9 mouse cellular contexts compared by ENCODE assay signal in the genomic region with DNA sequence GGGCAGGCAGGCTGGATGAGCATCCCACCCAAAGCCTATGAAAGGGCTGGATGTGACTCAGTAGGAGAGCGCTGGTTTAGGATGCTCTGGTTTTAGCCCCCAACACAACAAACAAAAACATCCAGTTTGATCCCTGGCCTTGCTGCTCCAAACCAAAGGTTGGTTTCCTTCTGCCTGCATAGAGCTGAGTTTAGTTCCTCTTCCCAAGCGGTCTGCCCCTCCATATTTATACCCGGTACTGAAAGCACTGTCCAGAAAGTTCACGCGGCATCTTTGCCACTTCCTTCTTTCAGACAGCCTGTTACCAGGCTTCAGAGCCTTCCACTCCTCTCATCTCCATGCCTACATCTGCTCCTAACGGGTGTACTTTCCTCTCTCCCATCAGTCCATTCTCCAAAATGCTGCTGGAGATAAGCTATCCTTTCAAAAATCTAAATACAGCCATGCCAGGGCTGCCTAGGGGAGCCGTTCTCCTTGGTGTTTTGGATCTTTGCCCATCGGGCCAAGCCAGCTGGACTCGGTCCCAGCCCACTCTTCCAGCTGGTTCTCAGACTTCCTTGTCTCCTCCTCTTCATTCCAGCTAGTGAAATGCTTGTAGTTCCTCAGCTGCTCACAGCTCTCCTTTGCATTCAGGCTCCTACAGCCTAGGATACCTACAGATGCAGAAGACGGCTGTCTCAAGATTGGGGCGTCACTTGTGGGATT. TPM values are rescaled to one million over a fixed set of nuclear protein-coding genes. Genes with fewer than 3 reads are reported as not detected.
DNase-seq lines count a peak whose midpoint lies in the region; ATAC-seq lines count a peak whose summit lies in the region.
"Had no signal": no experiment of that assay in that cellular context is flagged by ENCODE, and none has a peak within 500 bp of the region (broad histone marks: within the 10 kb centered on the region; RNA-seq: fewer than 3 reads in every experiment).

No protein-coding gene starts in this region.

- intact Hi-C loops in heart, postnatal 14 days (cut with DNase I): loop anchor here (5.0 kb wide), 1 partner anchor 356 kb away; no protein-coding TSS in a partner anchor

- 0 out of 2 replicates have a peak, but pooled peaks cover 4% of the 10 kb centered on the region for H3K4me1 ChIP-seq in midbrain, embryonic 14.5 days (ENCODE audit: control insufficient read depth, insufficient read depth, low read length)

- no peaks in the 10 kb centered on the region for H3K9me3 ChIP-seq in midbrain, embryonic 14.5 days (ENCODE audit: control insufficient read depth, low read length)
- H3K9me3 ChIP-seq: embryonic facial prominence, embryonic 13.5 days; neural tube, embryonic 12.5 days had no signal

- H3K27ac ChIP-seq in midbrain, embryonic 14.5 days (replicated peaks; ENCODE audit: low read depth, low read length): no peak overlapping the region
- H3K27ac ChIP-seq: embryonic facial prominence, embryonic 13.5 days; neural tube, embryonic 12.5 days had no signal

- no peak overlapping the region for H3K4me3 ChIP-seq in midbrain, embryonic 14.5 days (replicated peaks; ENCODE audit: low read depth, low read length)
- H3K4me3 ChIP-seq: embryonic facial prominence, embryonic 13.5 days; neural tube, embryonic 12.5 days had no signal

- 79% methylated on average over 11 of the region's 11 CpGs for WGBS in midbrain, embryonic 14.5 days

- no peaks in the 10 kb centered on the region for H3K27me3 ChIP-seq in midbrain, embryonic 14.5 days (ENCODE audit: control insufficient read depth, insufficient read depth, low read length)
- H3K27me3 ChIP-seq: embryonic facial prominence, embryonic 13.5 days; neural tube, embryonic 12.5 days had no signal

- no peak overlapping the region for H3K9ac ChIP-seq in midbrain, embryonic 14.5 days (replicated peaks; ENCODE audit: low read length)
- H3K9ac ChIP-seq: embryonic facial prominence, embryonic 13.5 days; neural tube, embryonic 12.5 days had no signal

- H3K36me3 ChIP-seq in midbrain, embryonic 14.5 days (ENCODE audit: control insufficient read depth, insufficient read depth, low read length): no peaks in the 10 kb centered on the region
- H3K36me3 ChIP-seq: embryonic facial prominence, embryonic 13.5 days; neural tube, embryonic 12.5 days had no signal

- DNase-seq in A20 (ENCODE audit: low read depth, low spot score): peak; percentile 45
- peak; percentile 55 for DNase-seq in MEL-GATA-1-ER (ENCODE audit: extremely low read depth, low read depth)
- peak; percentile 48 to 78 for DNase-seq in cerebellum, postnatal 4 days (ENCODE audit: low spot score in 2 of 2)
- DNase-seq in heart, postnatal 14 days: peak; percentile 43 to 66
- DNase-seq in left cerebral cortex, adult 18-20 months (ENCODE audit: low spot score in 2 of 2): peak; percentile 60 to 73
- peak; percentile 60 for DNase-seq in midbrain, embryonic 14.5 days
- no peak for DNase-seq in retina, postnatal 1 day

- no peak for ATAC-seq in midbrain, embryonic 14.5 days (ENCODE audit: low FRiP score, low TSS enrichment)

- no peak overlapping the region for H3K4me2 ChIP-seq in midbrain, embryonic 14.5 days (ENCODE audit: low read length)
- H3K4me2 ChIP-seq: embryonic facial prominence, embryonic 13.5 days; neural tube, embryonic 12.5 days had no signal

RNA-seq across cellular contexts. Expression of gene Znrf2, which starts 5.0 kb away (rescaled TPM):
- 10 to 100 TPM; 17.3 to 18.4 TPM for total RNA-seq in heart, postnatal 14 days (2021)
- 10 to 100 TPM; 12.6 to 14.6 TPM for total RNA-seq in left cerebral cortex, adult 18-20 months (2021)
- 8.8 and 11.6 TPM in 2 replicates for polyA plus RNA-seq in midbrain, embryonic 14.5 days (2014; fragmentation: Nextera tagmentation; extraction: Ambion mirVana)
